Mouse (Mus musculus): ENCODE results near the gene Rmnd5a. TPM values are rescaled to one million over a fixed set of nuclear protein-coding genes. Genes with fewer than 3 reads are reported as not detected.
"Not testable (repeated sequence)": the region's sequence is repeated elsewhere in the genome, so short reads cannot be mapped to it uniquely, and the experiment has no call there.

Gene Rmnd5a
- polyA plus RNA-seq, 1 experiment from 2014 or later: 10.7 TPM

- WGBS: 88% methylated on average over 10 of the region's 10 CpGs
- H3K27ac ChIP-seq (replicated peaks; ENCODE audit: low read depth, low read length); H3K4me1 ChIP-seq (ENCODE audit: control insufficient read depth, insufficient read depth, low read length); DNase-seq (ENCODE audit: low spot score); H3K36me3 ChIP-seq (ENCODE audit: control insufficient read depth, insufficient read depth, low read length); H3K9ac ChIP-seq (ENCODE audit: low read length); H3K9me3 ChIP-seq (ENCODE audit: control insufficient read depth, low read length); H3K4me2 ChIP-seq (ENCODE audit: low read depth, severe bottlenecking); H3K4me3 ChIP-seq (ENCODE audit: low read depth, low read length); H3K27me3 ChIP-seq (ENCODE audit: control insufficient read depth, insufficient read depth, low read length); ATAC-seq (ENCODE audit: insufficient number of reproducible peaks, low FRiP score, low TSS enrichment, low read depth): not testable (repeated sequence)
Measured at GRCm38 (mm10) chr6:71478816-71479568, 38.6 kb upstream of the Rmnd5a start.

DNA sequence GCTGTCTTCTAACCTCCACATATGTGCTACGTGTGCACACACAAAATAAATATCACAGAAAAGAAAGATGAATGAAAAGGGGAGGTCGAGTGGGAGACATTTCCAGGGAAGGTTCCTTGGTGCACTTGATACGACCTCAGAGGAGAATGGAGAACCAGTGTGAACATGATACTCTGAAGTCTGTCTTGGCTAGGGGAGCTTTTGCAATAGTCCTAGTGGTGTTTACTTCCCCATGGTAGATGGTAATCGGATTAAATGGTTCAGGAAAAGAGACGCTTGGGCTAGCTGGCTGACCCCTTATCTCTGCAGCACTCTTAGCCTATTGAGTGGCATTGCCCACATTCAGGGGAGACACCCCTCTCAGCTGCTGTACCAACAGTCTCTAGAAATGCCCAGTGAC lies 36.3 kb upstream of the Rmnd5a start:
- Histone ChIP-seq H3K4me1 (ENCODE audit: control insufficient read depth, insufficient read depth, low read length) (no peaks in the 10 kb centered on the region), H3K36me3 (ENCODE audit: control insufficient read depth, insufficient read depth, low read length) (no peaks in the 10 kb centered on the region), H3K9me3 (ENCODE audit: control insufficient read depth, low read length) (no peaks in the 10 kb centered on the region), H3K9ac (ENCODE audit: low read length) (no peak overlapping the region), H3K27ac (replicated peaks; ENCODE audit: low read depth, low read length) (no peak overlapping the region), H3K27me3 (ENCODE audit: control insufficient read depth, insufficient read depth, low read length) (no peaks in the 10 kb centered on the region), H3K4me2 (ENCODE audit: low read depth, severe bottlenecking) (no peak overlapping the region), H3K4me3 (ENCODE audit: low read depth, low read length) (no peak overlapping the region)
- DNase-seq (ENCODE audit: low spot score): no peak
- no peak for ATAC-seq (ENCODE audit: insufficient number of reproducible peaks, low FRiP score, low TSS enrichment, low read depth)
- WGBS: 86% methylated on average over 5 of the region's 5 CpGs

DNA sequence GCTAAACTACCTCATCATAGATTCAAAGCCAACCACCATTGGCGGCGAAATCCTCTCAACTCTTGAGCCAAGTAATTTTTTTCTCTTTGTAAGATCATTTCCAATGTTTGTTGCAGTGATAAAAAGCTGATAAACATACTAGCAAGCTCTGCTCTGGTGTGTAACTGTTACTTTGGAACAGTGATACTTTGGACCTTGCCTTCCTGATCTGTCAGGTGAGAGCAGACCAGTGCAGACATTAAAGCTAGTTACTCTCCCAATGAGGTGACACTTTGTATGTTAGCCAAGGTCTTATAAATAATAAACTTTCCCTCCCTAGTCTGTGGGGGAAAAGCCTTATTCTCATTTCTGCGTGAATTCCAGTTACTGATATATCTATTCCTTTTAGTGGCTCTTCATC lies 35.2 kb upstream of the Rmnd5a start:
- H3K4me3 ChIP-seq (ENCODE audit: low read depth, low read length): no peak overlapping the region
- no peak overlapping the region for H3K9ac ChIP-seq (ENCODE audit: low read length)
- H3K27me3 ChIP-seq (ENCODE audit: control insufficient read depth, insufficient read depth, low read length): no peaks in the 10 kb centered on the region
- H3K4me2 ChIP-seq (ENCODE audit: low read depth, severe bottlenecking): no peak overlapping the region
- H3K9me3 ChIP-seq (ENCODE audit: control insufficient read depth, low read length): no peaks in the 10 kb centered on the region
- ATAC-seq (ENCODE audit: insufficient number of reproducible peaks, low FRiP score, low TSS enrichment, low read depth) (no peak), DNase-seq (ENCODE audit: low spot score) (no peak)
- H3K27ac ChIP-seq (replicated peaks; ENCODE audit: low read depth, low read length): no peak overlapping the region
- 93% methylated on average over 3 of the region's 3 CpGs for WGBS
- H3K36me3 ChIP-seq (ENCODE audit: control insufficient read depth, insufficient read depth, low read length): no peaks in the 10 kb centered on the region
- no peaks in the 10 kb centered on the region for H3K4me1 ChIP-seq (ENCODE audit: control insufficient read depth, insufficient read depth, low read length)

DNA sequence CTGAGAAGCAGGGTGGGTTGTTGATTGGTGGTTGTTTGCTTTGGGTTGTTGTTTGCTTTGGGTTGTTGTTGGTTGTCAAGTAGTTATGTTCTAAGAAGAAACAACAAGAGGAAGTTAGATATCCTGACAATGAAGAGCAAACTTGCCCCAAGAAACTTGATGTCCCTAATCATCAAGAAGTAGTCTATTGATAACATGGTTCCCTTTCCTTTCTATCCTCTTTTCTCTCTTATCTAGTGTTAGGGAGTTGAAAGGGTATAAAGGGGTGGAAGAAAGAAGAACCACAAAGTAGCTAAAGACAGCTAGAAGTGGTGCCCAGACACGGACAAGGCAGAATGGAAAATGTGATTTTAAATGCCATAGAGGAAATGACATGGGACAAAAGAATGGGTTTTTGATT lies 32.3 kb upstream of the Rmnd5a start:
- 94% methylated on average over 1 of the region's 1 CpGs for WGBS
- ATAC-seq (ENCODE audit: insufficient number of reproducible peaks, low FRiP score, low TSS enrichment, low read depth): no peak
- no peaks in the 10 kb centered on the region for H3K27me3 ChIP-seq (ENCODE audit: control insufficient read depth, insufficient read depth, low read length)
- no peak overlapping the region for H3K4me2 ChIP-seq (ENCODE audit: low read depth, severe bottlenecking)
- no peak for DNase-seq (ENCODE audit: low spot score)
- no peak overlapping the region for H3K27ac ChIP-seq (replicated peaks; ENCODE audit: low read depth, low read length)
- H3K4me1 ChIP-seq (ENCODE audit: control insufficient read depth, insufficient read depth, low read length): no peaks in the 10 kb centered on the region
- no peaks in the 10 kb centered on the region for H3K36me3 ChIP-seq (ENCODE audit: control insufficient read depth, insufficient read depth, low read length)
- H3K9me3 ChIP-seq (ENCODE audit: control insufficient read depth, low read length): no peaks in the 10 kb centered on the region
- H3K4me3 ChIP-seq (ENCODE audit: low read depth, low read length): no peak overlapping the region
- H3K9ac ChIP-seq (ENCODE audit: low read length): no peak overlapping the region

- Histone ChIP-seq H3K27ac (replicated peaks; ENCODE audit: low read depth, low read length) (no peak overlapping the region), H3K9me3 (ENCODE audit: control insufficient read depth, low read length) (no peaks in the 10 kb centered on the region), H3K27me3 (ENCODE audit: control insufficient read depth, insufficient read depth, low read length) (no peaks in the 10 kb centered on the region), H3K4me2 (ENCODE audit: low read depth, severe bottlenecking) (no peak overlapping the region), H3K9ac (ENCODE audit: low read length) (no peak overlapping the region), H3K4me1 (ENCODE audit: control insufficient read depth, insufficient read depth, low read length) (no peaks in the 10 kb centered on the region), H3K4me3 (ENCODE audit: low read depth, low read length) (no peak overlapping the region), H3K36me3 (ENCODE audit: control insufficient read depth, insufficient read depth, low read length) (no peaks in the 10 kb centered on the region)
- DNase-seq (ENCODE audit: low spot score) (no peak), ATAC-seq (ENCODE audit: insufficient number of reproducible peaks, low FRiP score, low TSS enrichment, low read depth) (no peak)
- 81% methylated on average over 4 of the region's 4 CpGs for WGBS
Measured at GRCm38 (mm10) chr6:71471830-71472520, 31.5 kb upstream of the Rmnd5a start.

DNA sequence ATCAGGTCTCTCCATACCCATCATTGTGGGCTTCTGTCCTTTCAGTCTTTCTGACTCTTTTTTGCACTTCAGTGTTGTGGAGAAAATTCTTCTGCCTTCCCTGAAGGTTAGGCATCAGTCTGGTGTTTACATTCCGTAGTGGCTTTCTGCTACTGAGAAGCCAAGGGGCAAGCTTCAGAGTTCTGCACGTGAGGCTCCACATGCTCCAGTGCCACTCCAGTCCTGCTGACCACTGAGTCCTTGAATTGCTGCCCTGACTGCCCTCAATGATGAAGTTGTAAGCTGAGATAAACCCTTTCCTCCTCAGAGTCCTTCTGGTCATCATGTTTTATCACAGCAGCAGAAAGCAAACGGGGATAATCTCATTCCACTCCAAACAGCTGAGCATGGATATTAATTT lies 28.9 kb upstream of the Rmnd5a start:
- WGBS: 58% methylated on average over 3 of the region's 3 CpGs
- ATAC-seq (ENCODE audit: insufficient number of reproducible peaks, low FRiP score, low TSS enrichment, low read depth): no peak

GRCm38 (mm10) chr6:71467766-71468165 lies 27.3 kb upstream of the Rmnd5a start:
- Histone ChIP-seq H3K9ac (ENCODE audit: low read length) (no peak overlapping the region), H3K9me3 (ENCODE audit: control insufficient read depth, low read length) (no peaks in the 10 kb centered on the region), H3K36me3 (ENCODE audit: control insufficient read depth, insufficient read depth, low read length) (no peaks in the 10 kb centered on the region), H3K27ac (replicated peaks; ENCODE audit: low read depth, low read length) (no peak overlapping the region), H3K4me1 (ENCODE audit: control insufficient read depth, insufficient read depth, low read length) (no peaks in the 10 kb centered on the region), H3K4me2 (ENCODE audit: low read depth, severe bottlenecking) (no peak overlapping the region), H3K4me3 (ENCODE audit: low read depth, low read length) (no peak overlapping the region), H3K27me3 (ENCODE audit: control insufficient read depth, insufficient read depth, low read length) (no peaks in the 10 kb centered on the region)
- 89% methylated on average over 4 of the region's 4 CpGs for WGBS
- no peak for ATAC-seq (ENCODE audit: insufficient number of reproducible peaks, low FRiP score, low TSS enrichment, low read depth)
- DNase-seq (ENCODE audit: low spot score): no peak

More for the DNA sequence above, 28.9 kb upstream of the Rmnd5a start:
- no peaks in the 10 kb centered on the region for H3K9me3 ChIP-seq (ENCODE audit: control insufficient read depth, low read length)
- no peaks in the 10 kb centered on the region for H3K4me1 ChIP-seq (ENCODE audit: control insufficient read depth, insufficient read depth, low read length)
- no peak for DNase-seq (ENCODE audit: low spot score)
- H3K36me3 ChIP-seq (ENCODE audit: control insufficient read depth, insufficient read depth, low read length): no peaks in the 10 kb centered on the region
- no peaks in the 10 kb centered on the region for H3K27me3 ChIP-seq (ENCODE audit: control insufficient read depth, insufficient read depth, low read length)
- no peak overlapping the region for H3K4me3 ChIP-seq (ENCODE audit: low read depth, low read length)
- no peak overlapping the region for H3K4me2 ChIP-seq (ENCODE audit: low read depth, severe bottlenecking)
- no peak overlapping the region for H3K27ac ChIP-seq (replicated peaks; ENCODE audit: low read depth, low read length)
- H3K9ac ChIP-seq (ENCODE audit: low read length): no peak overlapping the region

- H3K9ac ChIP-seq (ENCODE audit: low read length): no peak overlapping the region
- no peaks in the 10 kb centered on the region for H3K4me1 ChIP-seq (ENCODE audit: control insufficient read depth, insufficient read depth, low read length)
- no peaks in the 10 kb centered on the region for H3K27me3 ChIP-seq (ENCODE audit: control insufficient read depth, insufficient read depth, low read length)
- no peak overlapping the region for H3K4me3 ChIP-seq (ENCODE audit: low read depth, low read length)
- DNase-seq (ENCODE audit: low spot score) (no peak), ATAC-seq (ENCODE audit: insufficient number of reproducible peaks, low FRiP score, low TSS enrichment, low read depth) (no peak)
- no peak overlapping the region for H3K27ac ChIP-seq (replicated peaks; ENCODE audit: low read depth, low read length)
- H3K36me3 ChIP-seq (ENCODE audit: control insufficient read depth, insufficient read depth, low read length): no peaks in the 10 kb centered on the region
- H3K4me2 ChIP-seq (ENCODE audit: low read depth, severe bottlenecking): no peak overlapping the region
- 89% methylated on average over 3 of the region's 3 CpGs for WGBS
- no peaks in the 10 kb centered on the region for H3K9me3 ChIP-seq (ENCODE audit: control insufficient read depth, low read length)
Measured at GRCm38 (mm10) chr6:71465146-71465545, 24.7 kb upstream of the Rmnd5a start.

All from limb, embryonic 11.5 days (tissue).